Mouse (Mus musculus): ENCODE results near the gene Pgpep1.

DNA sequence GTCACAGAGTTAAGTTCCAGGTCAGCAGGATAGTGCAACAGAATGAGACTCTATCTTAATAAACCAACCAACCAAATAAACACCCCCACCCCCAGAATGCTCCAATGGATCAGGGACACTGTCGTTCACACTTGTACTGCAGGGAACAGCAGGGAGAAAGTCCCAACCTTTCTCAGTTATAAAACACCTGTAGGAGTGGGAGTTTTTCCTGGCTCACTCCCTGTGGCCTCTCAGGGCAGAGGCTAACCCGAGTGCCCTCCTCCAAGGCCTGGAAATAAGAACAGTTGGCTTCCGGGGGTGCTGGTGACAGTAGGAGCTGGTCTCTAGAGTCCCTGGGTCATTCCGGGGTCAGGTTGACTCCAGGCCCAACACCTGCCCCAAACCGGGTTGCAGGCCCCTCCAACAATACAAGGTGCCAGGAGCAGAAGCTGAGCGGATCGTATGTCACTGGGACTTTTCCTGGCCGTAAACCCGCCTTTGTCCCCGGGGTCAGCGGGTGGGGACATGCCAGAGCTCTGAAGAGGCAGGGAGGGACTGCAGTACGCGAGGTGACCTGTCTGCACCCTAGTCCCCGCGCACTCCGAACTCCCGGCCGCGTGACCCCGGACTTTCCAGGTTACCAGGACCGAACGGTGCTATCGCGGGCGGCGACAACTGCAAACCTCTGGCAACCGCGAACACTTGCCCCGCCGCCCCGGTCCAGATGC, 1.1 kb downstream of the Pgpep1 start:
- TF ChIP-seq MAFK (IDR thresholded peaks at IDR 0.05; ENCODE audit: insufficient read depth, low read depth, low read length), result no peak
- no peak for TF ChIP-seq CHD2 (IDR thresholded peaks at IDR 0.05; ENCODE audit: low read depth, low read length)

Measured in ES-E14 (cell line).